Mouse (Mus musculus): ENCODE data around the gene Rab3gap1. TPM values are rescaled to one million over a fixed set of nuclear protein-coding genes. Genes with fewer than 3 reads are reported as not detected.
"Not testable (repeated sequence)": the region's sequence is repeated elsewhere in the genome, so short reads cannot be mapped to it uniquely, and the experiment has no call there.

The Rab3gap1 gene
- polyA plus RNA-seq, 1 experiment from 2014 or later: 14.6 TPM

GRCm38 (mm10) chr1:127943516-127943915, 74.9 kb downstream of the Rab3gap1 start:
- no peak overlapping the region for H3K4me2 ChIP-seq (ENCODE audit: low read length)
- no peaks in the 10 kb centered on the region for H3K4me1 ChIP-seq (ENCODE audit: control insufficient read depth, insufficient read depth, low read length)
- WGBS: 90% methylated on average over 6 of the region's 6 CpGs
- no peak overlapping the region for H3K27ac ChIP-seq (ENCODE audit: low read depth, low read length)
- DNase-seq (ENCODE audit: low spot score) (no peak), ATAC-seq (no peak)
- H3K27me3 ChIP-seq (replicated peaks; ENCODE audit: control insufficient read depth, insufficient read depth, low read length): no peaks in the 10 kb centered on the region
- no peak overlapping the region for H3K9ac ChIP-seq (ENCODE audit: low read length)
- no peak overlapping the region for H3K4me3 ChIP-seq (ENCODE audit: low read depth, low read length)
- H3K36me3 ChIP-seq (ENCODE audit: control insufficient read depth, insufficient read depth, low read length): peaks cover 58% of the 10 kb centered on the region
- no peaks in the 10 kb centered on the region for H3K9me3 ChIP-seq (replicated peaks; ENCODE audit: control insufficient read depth, low read length)

GRCm38 (mm10) chr1:127945696-127946575, 77.4 kb downstream of the Rab3gap1 start:
- peaks cover 34% of the 10 kb centered on the region for H3K36me3 ChIP-seq (ENCODE audit: control insufficient read depth, insufficient read depth, low read length)
- WGBS: 90% methylated on average over 3 of the region's 3 CpGs

GRCm38 (mm10) chr1:127946615-127947249, 78.2 kb downstream of the Rab3gap1 start:
- no peak for ATAC-seq
- H3K27ac ChIP-seq (ENCODE audit: low read depth, low read length): no peak overlapping the region
- DNase-seq (ENCODE audit: low spot score): no peak
- no peaks in the 10 kb centered on the region for H3K4me1 ChIP-seq (ENCODE audit: control insufficient read depth, insufficient read depth, low read length)
- no peaks in the 10 kb centered on the region for H3K27me3 ChIP-seq (replicated peaks; ENCODE audit: control insufficient read depth, insufficient read depth, low read length)
- no peak overlapping the region for H3K4me2 ChIP-seq (ENCODE audit: low read length)
- H3K36me3 ChIP-seq (ENCODE audit: control insufficient read depth, insufficient read depth, low read length): peaks cover 28% of the 10 kb centered on the region
- H3K9ac ChIP-seq (ENCODE audit: low read length): no peak overlapping the region
- H3K4me3 ChIP-seq (ENCODE audit: low read depth, low read length): no peak overlapping the region
- H3K9me3 ChIP-seq (replicated peaks; ENCODE audit: control insufficient read depth, low read length): no peaks in the 10 kb centered on the region
- WGBS: 93% methylated on average over 5 of the region's 5 CpGs

More at GRCm38 (mm10) chr1:127945696-127946575, 77.4 kb downstream of the Rab3gap1 start:
- Histone ChIP-seq H3K9me3 (replicated peaks; ENCODE audit: control insufficient read depth, low read length) (no peaks in the 10 kb centered on the region), H3K27ac (ENCODE audit: low read depth, low read length) (no peak overlapping the region), H3K4me1 (ENCODE audit: control insufficient read depth, insufficient read depth, low read length) (no peaks in the 10 kb centered on the region), H3K9ac (ENCODE audit: low read length) (no peak overlapping the region), H3K27me3 (replicated peaks; ENCODE audit: control insufficient read depth, insufficient read depth, low read length) (no peaks in the 10 kb centered on the region), H3K4me3 (ENCODE audit: low read depth, low read length) (no peak overlapping the region), H3K4me2 (ENCODE audit: low read length) (no peak overlapping the region)
- no peak for DNase-seq (ENCODE audit: low spot score)
- ATAC-seq: no peak

DNA sequence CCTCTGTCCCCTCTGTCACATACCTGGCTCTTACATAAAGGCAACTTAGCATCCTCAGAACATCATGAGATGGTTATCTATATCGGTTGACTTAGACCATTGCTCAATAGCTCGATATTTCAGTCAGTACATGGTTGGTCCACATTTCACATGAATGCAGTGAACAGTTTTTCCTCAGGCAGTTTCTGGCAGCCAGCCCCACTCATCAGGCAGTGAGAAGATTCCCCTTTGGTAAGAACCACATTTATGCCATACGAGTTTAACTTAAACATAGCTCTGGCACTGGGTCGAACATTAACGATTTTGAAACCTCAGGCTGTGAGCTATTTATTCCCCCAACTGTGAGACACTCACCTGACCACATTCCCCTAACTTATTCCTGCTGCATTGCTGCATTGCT, 80.2 kb downstream of the Rab3gap1 start:
- Histone ChIP-seq H3K4me2 (ENCODE audit: low read length) (no peak overlapping the region), H3K27me3 (replicated peaks; ENCODE audit: control insufficient read depth, insufficient read depth, low read length) (no peaks in the 10 kb centered on the region), H3K9ac (ENCODE audit: low read length) (no peak overlapping the region), H3K9me3 (replicated peaks; ENCODE audit: control insufficient read depth, low read length) (no peaks in the 10 kb centered on the region), H3K36me3 (ENCODE audit: control insufficient read depth, insufficient read depth, low read length) (peaks cover 9% of the 10 kb centered on the region), H3K4me3 (ENCODE audit: low read depth, low read length) (no peak overlapping the region), H3K4me1 (ENCODE audit: control insufficient read depth, insufficient read depth, low read length) (no peaks in the 10 kb centered on the region), H3K27ac (ENCODE audit: low read depth, low read length) (no peak overlapping the region)
- DNase-seq (ENCODE audit: low spot score): no peak
- no peak for ATAC-seq
- 93% methylated on average over 5 of the region's 5 CpGs for WGBS

GRCm38 (mm10) chr1:127952276-127952675, 83.7 kb downstream of the Rab3gap1 start:
- Histone ChIP-seq H3K4me3 (ENCODE audit: low read depth, low read length) (no peak overlapping the region), H3K9me3 (replicated peaks; ENCODE audit: control insufficient read depth, low read length) (no peaks in the 10 kb centered on the region), H3K36me3 (ENCODE audit: control insufficient read depth, insufficient read depth, low read length) (no peaks in the 10 kb centered on the region; the same call in 1 of the 2 replicates), H3K27me3 (replicated peaks; ENCODE audit: control insufficient read depth, insufficient read depth, low read length) (no peaks in the 10 kb centered on the region), H3K9ac (ENCODE audit: low read length) (no peak overlapping the region), H3K4me1 (ENCODE audit: control insufficient read depth, insufficient read depth, low read length) (no peaks in the 10 kb centered on the region), H3K27ac (ENCODE audit: low read depth, low read length) (no peak overlapping the region), H3K4me2 (ENCODE audit: low read length) (no peak overlapping the region)
- DNase-seq (ENCODE audit: low spot score): no peak
- ATAC-seq: no peak
- 89% methylated on average over 4 of the region's 4 CpGs for WGBS

DNA sequence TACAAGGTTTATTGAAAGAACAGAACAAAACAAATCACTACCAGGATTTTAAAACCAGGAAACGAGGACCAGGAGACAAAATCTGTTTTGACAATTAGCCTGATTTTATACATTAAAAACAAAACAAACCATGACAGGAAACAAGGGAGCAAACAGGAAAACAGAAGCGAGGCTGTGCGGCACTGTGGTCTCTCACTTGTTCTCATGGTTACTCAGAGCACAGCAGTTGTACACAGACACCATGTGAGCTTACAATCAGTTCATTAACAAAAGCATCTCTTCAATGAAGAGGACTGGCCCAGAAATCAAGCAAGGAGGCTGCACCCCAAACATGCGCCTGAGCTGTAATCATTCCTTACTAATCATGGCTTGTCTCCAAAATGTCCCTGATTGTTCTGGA, 85.6 kb downstream of the Rab3gap1 start:
- not testable (repeated sequence) for H3K27ac ChIP-seq (ENCODE audit: low read depth, low read length); DNase-seq (ENCODE audit: low spot score); ATAC-seq; H3K9ac ChIP-seq (ENCODE audit: low read length); H3K4me1 ChIP-seq (ENCODE audit: control insufficient read depth, insufficient read depth, low read length); H3K4me3 ChIP-seq (ENCODE audit: low read depth, low read length); H3K4me2 ChIP-seq (ENCODE audit: low read length); H3K27me3 ChIP-seq (replicated peaks; ENCODE audit: control insufficient read depth, insufficient read depth, low read length); H3K36me3 ChIP-seq (ENCODE audit: control insufficient read depth, insufficient read depth, low read length); H3K9me3 ChIP-seq (replicated peaks; ENCODE audit: control insufficient read depth, low read length)
- WGBS: 74% methylated on average over 4 of the region's 4 CpGs

- no peak overlapping the region for H3K4me3 ChIP-seq (ENCODE audit: low read depth, low read length)
- DNase-seq (ENCODE audit: low spot score): no peak
- peaks cover 10% of the 10 kb centered on the region; the same call in 1 of the 2 replicates for H3K4me1 ChIP-seq (ENCODE audit: control insufficient read depth, insufficient read depth, low read length)
- no peak overlapping the region for H3K27ac ChIP-seq (ENCODE audit: low read depth, low read length)
- WGBS: 80% methylated on average over 4 of the region's 4 CpGs
- H3K27me3 ChIP-seq (replicated peaks; ENCODE audit: control insufficient read depth, insufficient read depth, low read length): no peaks in the 10 kb centered on the region
- H3K4me2 ChIP-seq (ENCODE audit: low read length): no peak overlapping the region
- H3K9ac ChIP-seq (ENCODE audit: low read length): no peak overlapping the region
- ATAC-seq: no peak
- no peaks in the 10 kb centered on the region for H3K36me3 ChIP-seq (ENCODE audit: control insufficient read depth, insufficient read depth, low read length)
- H3K9me3 ChIP-seq (replicated peaks; ENCODE audit: control insufficient read depth, low read length): no peaks in the 10 kb centered on the region
These were observed 86.2 kb downstream of the Rab3gap1 start for GRCm38 (mm10) chr1:127954800-127955199.

DNA sequence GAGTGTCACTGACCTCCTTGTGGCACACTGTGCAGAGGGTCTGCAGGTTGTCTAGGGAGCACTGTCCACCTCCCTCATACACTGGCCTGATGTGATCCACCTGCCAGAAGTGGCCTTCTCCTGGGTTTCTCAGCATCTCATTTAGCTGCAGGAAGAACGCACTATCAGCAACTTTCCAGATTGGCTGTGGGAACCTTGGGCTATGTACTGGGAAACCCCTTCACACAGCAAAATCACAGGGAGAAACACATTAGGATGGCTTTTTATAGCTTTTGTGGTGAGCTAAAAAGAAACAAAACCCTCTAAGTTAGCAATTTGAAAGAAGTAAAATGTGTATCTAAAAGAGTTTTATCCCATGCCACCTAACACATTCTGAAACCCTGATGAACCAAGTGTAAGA, 88.0 kb downstream of the Rab3gap1 start:
- 100% methylated on average over 1 of the region's 1 CpGs for WGBS
- H3K27ac ChIP-seq (ENCODE audit: low read depth, low read length): no peak overlapping the region
- no peak overlapping the region for H3K9ac ChIP-seq (ENCODE audit: low read length)
- H3K4me1 ChIP-seq (ENCODE audit: control insufficient read depth, insufficient read depth, low read length): peaks cover 11% of the 10 kb centered on the region; the same call in 1 of the 2 replicates
- H3K36me3 ChIP-seq (ENCODE audit: control insufficient read depth, insufficient read depth, low read length): no peaks in the 10 kb centered on the region
- no peaks in the 10 kb centered on the region for H3K9me3 ChIP-seq (replicated peaks; ENCODE audit: control insufficient read depth, low read length)
- DNase-seq (ENCODE audit: low spot score): no peak
- no peak overlapping the region for H3K4me3 ChIP-seq (ENCODE audit: low read depth, low read length)
- no peak overlapping the region for H3K4me2 ChIP-seq (ENCODE audit: low read length)
- no peak for ATAC-seq
- H3K27me3 ChIP-seq (replicated peaks; ENCODE audit: control insufficient read depth, insufficient read depth, low read length): no peaks in the 10 kb centered on the region

DNA sequence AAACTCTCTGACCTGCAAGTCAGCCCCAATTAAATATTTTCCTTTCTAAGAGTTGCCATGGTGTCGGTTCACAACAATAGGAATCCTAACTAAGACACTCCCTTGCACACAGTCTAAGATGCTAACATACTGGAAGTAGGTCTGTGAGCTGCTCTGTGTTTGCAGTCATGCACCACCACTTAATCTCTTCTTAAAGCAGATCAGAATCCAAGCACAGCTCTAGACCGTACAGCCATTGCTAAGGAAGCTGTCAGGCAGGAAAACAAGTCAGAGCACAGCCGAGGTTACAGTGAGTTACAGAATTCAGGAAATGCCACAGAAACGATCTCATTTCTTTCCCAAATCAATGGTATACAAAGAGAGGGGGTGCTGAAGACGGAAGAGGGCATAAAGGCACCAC, 90.2 kb downstream of the Rab3gap1 start:
- Histone ChIP-seq H3K9ac (ENCODE audit: low read length) (peak overlapping the region; percentile 21; the same call in 1 of the 2 replicates), H3K4me2 (ENCODE audit: low read length) (no peak overlapping the region), H3K9me3 (replicated peaks; ENCODE audit: control insufficient read depth, low read length) (no peaks in the 10 kb centered on the region), H3K4me1 (ENCODE audit: control insufficient read depth, insufficient read depth, low read length) (peaks cover 11% of the 10 kb centered on the region; the same call in 1 of the 2 replicates), H3K27ac (ENCODE audit: low read depth, low read length) (peak overlapping the region; percentile 78), H3K36me3 (ENCODE audit: control insufficient read depth, insufficient read depth, low read length) (no peaks in the 10 kb centered on the region), H3K27me3 (replicated peaks; ENCODE audit: control insufficient read depth, insufficient read depth, low read length) (no peaks in the 10 kb centered on the region), H3K4me3 (ENCODE audit: low read depth, low read length) (no peak overlapping the region)
- ATAC-seq: peak; percentile 46; the same call in 1 of the 2 replicates
- DNase-seq (ENCODE audit: low spot score): peak; percentile 8
- 30% methylated on average over 5 of the region's 5 CpGs for WGBS
